Mouse (Mus musculus) layer of hippocampus, adult 8-10 months (tissue): ENCODE measurements around the gene Cdh23. TPM values are rescaled to one million over a fixed set of nuclear protein-coding genes. Genes with fewer than 3 reads are reported as not detected.

Source experiments
- DNase-seq, 2 experiments: peaks; one replicate each; pipeline ENCODE4 v3.0.0; 2022; ENCODE audit warnings: low spot score in 2 of 2
- total RNA-seq, 4 experiments: library from RNA; stranded (reverse); gene quantifications; 2 replicates each; pipeline ENCODE4 v1.2.4; 2022

Gene Cdh23
- total RNA-seq, 4 experiments from 2014 or later = 3.5 to 5.6 (median 4.0) TPM

- DNase-seq = no peak
Measured at GRCm38 (mm10) chr10:60577920-60578737, 118.2 kb downstream of the Cdh23 start.

GRCm38 (mm10) chr10:60577125-60577919 lies 119.0 kb downstream of the Cdh23 start:
- DNase-seq = no peak

GRCm38 (mm10) chr10:60574851-60575250 lies 121.4 kb downstream of the Cdh23 start:
- DNase-seq = no peak

GRCm38 (mm10) chr10:60571491-60571890 lies 124.8 kb downstream of the Cdh23 start:
- no peak for DNase-seq

GRCm38 (mm10) chr10:60566369-60567037 lies 129.8 kb downstream of the Cdh23 start:
- no peak for DNase-seq

- DNase-seq = no peak
Measured at GRCm38 (mm10) chr10:60564136-60564535, 132.2 kb downstream of the Cdh23 start.

- no peak for DNase-seq
Measured at GRCm38 (mm10) chr10:60562946-60563345, 133.3 kb downstream of the Cdh23 start.

- DNase-seq = no peak
Measured at GRCm38 (mm10) chr10:60558491-60558927, 137.8 kb downstream of the Cdh23 start.

- DNase-seq = no peak
Measured at GRCm38 (mm10) chr10:60552951-60553635, 143.2 kb downstream of the Cdh23 start.

GRCm38 (mm10) chr10:60539164-60539914 lies 157.0 kb downstream of the Cdh23 start:
- no peak for DNase-seq

- DNase-seq = no peak
Measured at GRCm38 (mm10) chr10:60536098-60536811, 160.0 kb downstream of the Cdh23 start.

- DNase-seq = no peak
Measured at GRCm38 (mm10) chr10:60532502-60532901, 163.8 kb downstream of the Cdh23 start.

- DNase-seq = peak in 1 of 2 experiments; percentile 15
Measured at GRCm38 (mm10) chr10:60531349-60531748, 164.9 kb downstream of the Cdh23 start.

GRCm38 (mm10) chr10:60530633-60531032 lies 165.7 kb downstream of the Cdh23 start:
- no peak for DNase-seq

GRCm38 (mm10) chr10:60527949-60528348 lies 168.3 kb downstream of the Cdh23 start:
- DNase-seq = no peak

GRCm38 (mm10) chr10:60525081-60525480 lies 171.2 kb downstream of the Cdh23 start:
- DNase-seq = no peak

GRCm38 (mm10) chr10:60516286-60516685 lies 180.0 kb downstream of the Cdh23 start:
- no peak for DNase-seq

GRCm38 (mm10) chr10:60498538-60498937 lies 197.8 kb downstream of the Cdh23 start:
- no peak for DNase-seq

- no peak for DNase-seq
Measured at GRCm38 (mm10) chr10:60495070-60495469, 201.2 kb downstream of the Cdh23 start.

- DNase-seq = no peak
Measured at GRCm38 (mm10) chr10:60491538-60491937, 204.8 kb downstream of the Cdh23 start.
